Mouse (Mus musculus) cerebellum, adult 2 months (tissue): Measurements from ENCODE around the gene Scfd2. TPM values are rescaled to one million over a fixed set of nuclear protein-coding genes. Genes with fewer than 3 reads are reported as not detected.
A peak's percentile ranks its signal among the peaks of the same experiment; 100 is the strongest.

Source experiments
- DNase-seq, 2 experiments: peaks; one replicate each; pipeline ENCODE4 v3.0.0; 2021
- H3K27ac ChIP-seq: fragments of 200-500 bp; 2 replicates; pipeline ENCODE4 v1.5.1; 2012; ENCODE audit warnings: low read length, control low read depth, inconsistent platforms; ENCODE audit not compliant: insufficient read depth
- H3K27me3 ChIP-seq: fragments of 200-500 bp; 2 replicates; pipeline ENCODE4 v1.6.1; 2012; ENCODE audit warnings: inconsistent platforms, mild to moderate bottlenecking, low read length, moderate library complexity; ENCODE audit not compliant: control insufficient read depth, insufficient read depth
- H3K4me1 ChIP-seq: fragments of 200-500 bp; 2 replicates; pipeline ENCODE4 v1.6.1; 2011; ENCODE audit warnings: low read length; ENCODE audit not compliant: control insufficient read depth, insufficient read depth
- H3K4me3 ChIP-seq: fragments of 200-500 bp; replicated peaks from 2 replicates; pipeline ENCODE3; 2011; ENCODE audit warnings: mild to moderate bottlenecking, low read depth, low read length, control low read depth; ENCODE audit not compliant: insufficient read depth
- CTCF ChIP-seq: fragments of 200-500 bp; IDR thresholded peaks from 2 replicates; pipeline ENCODE4 v1.5.1; 2011; ENCODE audit warnings: low read depth, mild to moderate bottlenecking, control low read depth, low read length, moderate library complexity, borderline replicate concordance; ENCODE audit not compliant: insufficient read depth
- POLR2A ChIP-seq: fragments of 200-500 bp; IDR thresholded peaks from 2 replicates; pipeline ENCODE4 v1.6.1; 2011; ENCODE audit warnings: low read length, control low read depth, borderline replicate concordance; ENCODE audit not compliant: insufficient read depth
- WGBS: fragments of 180-500 bp; shearing (Covaris S2); methylation state at CpG from one replicate; pipeline ENCODE4 v1.1.7; 2018; 5-methylcytosine and 5-hydroxymethylcytosine counted together
- polyA plus RNA-seq: library from polyadenylated mRNA; depleted of rRNA; stranded (reverse); fragments of >200 nt; gene quantifications from 2 replicates; pipeline ENCODE4 v1.2.3, GENCODE M21; 2012

The Scfd2 gene
- polyA plus RNA-seq, 1 experiment = 17.7 TPM

DNA sequence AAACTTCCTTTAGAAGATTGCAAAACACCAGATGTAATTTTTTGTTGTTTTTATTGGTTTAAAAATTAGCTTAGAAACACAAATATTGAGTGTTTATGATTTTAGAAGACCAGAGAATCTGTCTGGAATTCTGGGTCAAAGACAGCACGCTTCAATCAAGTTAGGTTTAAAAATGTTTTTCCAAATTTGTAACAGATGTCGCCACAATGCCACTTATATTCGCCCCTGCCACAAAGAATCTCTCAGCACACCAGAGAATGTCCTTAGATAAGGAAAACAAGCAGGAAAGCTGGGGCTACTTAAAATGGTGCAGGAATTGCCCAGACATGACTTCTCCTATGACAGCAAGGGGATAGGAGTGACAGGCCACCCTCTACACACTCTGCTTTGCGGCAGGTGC is 245.3 kb downstream of the Scfd2 start:
- H3K4me3 ChIP-seq = no peak overlapping the region
- H3K27ac ChIP-seq = no peak overlapping the region
- no peaks in the 10 kb centered on the region for H3K27me3 ChIP-seq
- TF ChIP-seq POLR2A (no peak), CTCF (no peak)
- peaks cover 2% of the 10 kb centered on the region for H3K4me1 ChIP-seq
- no peak for DNase-seq
- 90% methylated on average over 4 of the region's 4 CpGs for WGBS

DNA sequence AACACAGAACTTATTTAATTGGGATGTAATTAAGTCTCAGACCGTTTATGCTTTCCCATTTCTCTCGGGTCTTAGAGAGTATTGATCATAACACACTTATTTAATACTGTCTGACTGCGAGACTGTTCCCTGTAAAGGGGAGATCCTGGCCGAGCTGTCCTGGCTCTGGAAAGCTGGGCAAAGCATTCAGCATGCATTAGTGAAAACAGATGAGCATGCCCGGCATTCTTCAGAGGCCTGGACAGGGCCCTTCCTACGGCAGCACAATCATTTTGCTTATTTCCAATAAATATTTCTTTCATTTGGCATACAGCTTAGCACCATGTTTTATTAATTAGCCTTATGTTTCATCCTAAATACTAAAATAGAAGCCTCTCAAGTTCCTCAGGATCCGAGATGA is 245.8 kb downstream of the Scfd2 start:
- WGBS = 83% methylated on average over 7 of the region's 7 CpGs
- Histone ChIP-seq H3K27me3 (no peaks in the 10 kb centered on the region), H3K4me3 (no peak overlapping the region), H3K4me1 (peaks cover 3% of the 10 kb centered on the region), H3K27ac (no peak overlapping the region)
- DNase-seq = no peak
- TF ChIP-seq CTCF (no peak), POLR2A (no peak)

DNA sequence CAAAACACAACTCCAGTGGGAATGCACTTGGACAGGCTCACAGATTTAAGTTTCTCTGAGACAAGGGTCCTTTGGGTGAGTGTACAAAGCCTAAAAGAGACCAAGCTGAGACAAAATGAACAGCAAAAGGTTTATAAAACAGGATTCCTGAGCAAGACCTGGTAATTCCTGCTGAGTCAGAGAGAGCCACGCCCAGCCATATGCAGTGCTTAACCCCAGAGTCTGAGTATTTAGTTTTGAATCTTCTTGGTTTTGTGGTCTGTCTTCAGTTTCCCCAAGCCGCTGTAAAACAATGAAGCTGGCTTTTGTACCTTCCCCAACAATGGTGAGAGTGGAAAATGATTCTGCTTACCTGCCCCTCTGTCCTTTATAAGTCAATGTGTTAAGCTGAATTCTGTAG is 246.3 kb downstream of the Scfd2 start:
- TF ChIP-seq POLR2A = no peak
- TF ChIP-seq CTCF = no peak
- Histone ChIP-seq H3K27ac (no peak overlapping the region), H3K27me3 (no peaks in the 10 kb centered on the region), H3K4me3 (no peak overlapping the region), H3K4me1 (peaks cover 3% of the 10 kb centered on the region)
- 97% methylated on average over 2 of the region's 2 CpGs for WGBS
- DNase-seq = no peak

DNA sequence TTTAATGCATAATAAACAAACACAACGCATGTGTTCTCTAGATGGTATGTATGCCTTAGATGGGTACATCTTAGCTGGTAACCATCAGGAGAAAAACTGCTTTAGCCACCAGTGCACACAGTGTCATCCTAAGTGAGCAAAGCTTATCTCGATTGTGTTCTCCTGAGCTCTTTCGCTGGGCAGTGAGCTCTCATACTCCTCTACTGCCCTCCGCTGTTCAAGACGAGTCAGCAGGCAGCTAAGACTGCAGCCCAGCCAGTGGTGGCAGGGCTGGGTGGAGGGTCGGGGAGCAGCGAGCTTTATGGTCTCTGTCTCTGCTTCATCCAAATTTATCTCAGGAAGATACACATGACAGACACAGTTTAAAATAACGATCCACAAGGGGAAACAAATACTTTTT is 248.0 kb downstream of the Scfd2 start:
- DNase-seq = peak in 1 of 2 experiments; percentile 30
- H3K4me1 ChIP-seq = peaks cover 3% of the 10 kb centered on the region
- TF ChIP-seq CTCF = peak; percentile 81
- TF ChIP-seq POLR2A = no peak
- no peak overlapping the region for H3K4me3 ChIP-seq
- H3K27ac ChIP-seq = no peak overlapping the region
- H3K27me3 ChIP-seq = no peaks in the 10 kb centered on the region
- 49% methylated on average over 8 of the region's 8 CpGs for WGBS

DNA sequence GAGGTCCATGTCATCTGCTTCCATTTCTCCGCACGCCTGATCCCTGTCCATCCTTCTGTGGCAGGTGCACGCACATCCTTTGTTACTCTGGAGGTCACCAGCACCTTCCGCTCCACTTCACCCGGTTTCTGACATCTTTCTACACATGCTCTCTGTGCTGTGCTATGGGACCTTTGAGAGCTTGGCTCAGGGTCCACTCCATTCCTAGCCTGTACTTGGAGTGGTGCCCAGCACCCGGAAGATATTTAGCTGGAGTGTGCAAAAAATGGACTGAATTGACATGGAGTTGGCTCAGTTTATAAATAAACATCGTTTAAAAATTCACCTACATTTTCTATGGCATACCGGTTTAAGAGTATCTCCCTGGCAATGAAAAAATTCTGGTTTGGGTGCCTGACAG is 250.1 kb downstream of the Scfd2 start:
- H3K4me3 ChIP-seq = no peak overlapping the region
- TF ChIP-seq POLR2A (no peak), CTCF (no peak)
- 30% methylated on average over 8 of the region's 8 CpGs for WGBS
- DNase-seq = peak in 1 of 2 experiments; percentile 41
- no peaks in the 10 kb centered on the region for H3K27me3 ChIP-seq
- peaks cover 12% of the 10 kb centered on the region for H3K4me1 ChIP-seq
- H3K27ac ChIP-seq = no peak overlapping the region

DNA sequence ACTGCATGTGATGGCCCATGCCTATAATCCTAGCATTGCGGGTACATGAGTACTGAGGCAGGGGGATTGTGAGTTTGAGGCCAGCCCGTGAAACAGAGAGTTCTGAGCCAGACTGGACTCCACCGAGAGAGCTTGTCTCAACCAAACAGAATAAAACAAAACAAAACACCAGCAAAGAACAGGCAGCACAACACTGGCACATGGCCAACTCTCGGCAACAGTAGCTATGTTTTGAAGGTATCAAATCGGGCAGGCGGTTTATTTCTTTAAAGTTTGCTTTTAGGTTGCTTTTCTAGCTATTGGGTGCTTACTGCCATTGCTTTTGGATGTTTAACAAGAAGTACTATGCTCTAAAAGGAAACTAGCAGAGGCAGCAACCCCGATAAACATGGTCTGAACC is 251.9 kb downstream of the Scfd2 start:
- Histone ChIP-seq H3K27ac (no peak overlapping the region), H3K4me3 (no peak overlapping the region), H3K4me1 (peaks cover 12% of the 10 kb centered on the region), H3K27me3 (no peaks in the 10 kb centered on the region)
- no peak for TF ChIP-seq CTCF
- TF ChIP-seq POLR2A = no peak
- WGBS = 70% methylated on average over 7 of the region's 7 CpGs
- no peak for DNase-seq

DNA sequence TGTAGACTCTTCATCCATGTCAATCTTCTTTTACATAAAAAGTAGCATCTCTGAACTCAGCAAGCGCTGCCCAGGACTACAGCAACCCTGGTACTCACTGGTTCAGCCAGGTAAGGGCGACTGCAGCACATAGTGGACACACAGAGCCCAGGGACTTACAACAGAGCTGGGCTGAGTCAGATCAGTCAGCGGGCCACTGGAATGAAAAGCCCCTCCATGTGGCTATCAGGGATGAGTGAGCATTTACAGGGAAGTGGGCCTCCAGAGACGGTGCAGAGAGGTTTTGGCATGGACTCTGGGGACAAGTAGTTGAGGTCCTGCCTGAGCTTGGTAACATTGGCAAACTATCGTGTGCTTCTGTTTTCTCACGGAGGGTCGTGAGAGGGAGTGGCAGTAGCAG is 253.1 kb downstream of the Scfd2 start:
- TF ChIP-seq POLR2A (no peak), CTCF (no peak)
- Histone ChIP-seq H3K27ac (no peak overlapping the region), H3K4me1 (peaks cover 12% of the 10 kb centered on the region), H3K4me3 (no peak overlapping the region), H3K27me3 (no peaks in the 10 kb centered on the region)
- no peak for DNase-seq
- 81% methylated on average over 7 of the region's 7 CpGs for WGBS

DNA sequence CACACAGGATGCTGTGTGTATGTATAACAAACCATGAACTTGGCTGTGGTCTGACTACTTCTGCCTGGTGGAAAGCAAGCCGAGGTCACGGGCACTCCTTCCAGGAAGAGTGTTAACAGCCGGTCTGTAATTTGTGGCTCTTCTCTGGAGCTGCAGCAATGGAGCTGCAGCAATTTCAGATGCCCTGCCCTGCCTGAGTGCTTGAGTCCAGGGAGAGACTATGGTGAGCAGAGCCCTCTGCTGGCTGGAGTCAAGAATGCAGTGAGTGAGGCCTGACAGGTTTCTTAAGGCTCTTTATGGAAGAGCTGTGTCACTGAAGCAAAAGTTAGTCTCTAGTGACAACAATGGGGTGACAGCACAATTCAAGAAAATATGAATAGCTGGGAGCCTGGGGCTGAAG is 253.8 kb downstream of the Scfd2 start:
- TF ChIP-seq POLR2A (no peak), CTCF (peak; percentile 96)
- Histone ChIP-seq H3K4me1 (peaks cover 12% of the 10 kb centered on the region), H3K27me3 (no peaks in the 10 kb centered on the region), H3K4me3 (no peak overlapping the region), H3K27ac (no peak overlapping the region)
- DNase-seq = peak; percentile 87 to 92
- WGBS = 0% methylated on average over 3 of the region's 3 CpGs

DNA sequence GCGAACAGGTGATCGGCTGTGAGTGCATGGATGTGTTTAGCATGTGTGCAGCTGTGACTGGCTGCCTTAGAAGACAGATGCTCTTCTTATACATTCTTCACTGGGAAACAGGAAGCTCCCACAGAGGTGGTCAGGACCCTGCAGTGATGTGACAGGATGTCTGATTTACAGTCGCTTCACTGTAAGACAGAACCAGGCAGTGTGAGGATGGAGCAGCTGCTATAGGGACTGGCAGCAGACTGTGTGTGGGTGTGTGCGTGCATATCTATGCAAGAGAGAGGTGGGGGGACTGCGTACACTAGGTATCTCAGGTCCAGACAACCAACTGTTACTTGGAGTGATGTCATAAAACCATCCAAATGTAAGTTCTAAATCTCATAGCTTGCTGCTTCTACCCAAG is 254.3 kb downstream of the Scfd2 start:
- no peaks in the 10 kb centered on the region for H3K27me3 ChIP-seq
- TF ChIP-seq CTCF = no peak
- TF ChIP-seq POLR2A = no peak
- peaks cover 12% of the 10 kb centered on the region for H3K4me1 ChIP-seq
- 51% methylated on average over 5 of the region's 5 CpGs for WGBS
- no peak overlapping the region for H3K4me3 ChIP-seq
- DNase-seq = no peak
- H3K27ac ChIP-seq = no peak overlapping the region
